Mouse (Mus musculus) midbrain, embryonic 16.5 days (tissue): ENCODE data around the gene Dgkk. TPM values are rescaled to one million over a fixed set of nuclear protein-coding genes. Genes with fewer than 3 reads are reported as not detected.
A peak's percentile ranks its signal among the peaks of the same experiment; 100 is the strongest.
"Not testable (repeated sequence)": the region's sequence is repeated elsewhere in the genome, so short reads cannot be mapped to it uniquely, and the experiment has no call there.

ENCODE experiments used
- ATAC-seq: fragments of 200-750 bp; cut with Nextera tagmentation; 2 replicates; pipeline ENCODE4 v1.8.0; 2017; ENCODE audit warnings: moderate TSS enrichment
- H3K27ac ChIP-seq: fragments of 300-500 bp; sonication (generic); 2 replicates; pipeline ENCODE4 v1.5.1; 2014; ENCODE audit warnings: mild to moderate bottlenecking, low read length, mixed read lengths
- H3K27me3 ChIP-seq: fragments of 300-500 bp; sonication (generic); 2 replicates; pipeline ENCODE4 v1.6.1; 2014; ENCODE audit warnings: low read depth, low read length, mixed read lengths; ENCODE audit not compliant: control insufficient read depth, insufficient read depth
- H3K36me3 ChIP-seq: fragments of 300-500 bp; sonication (generic); 2 replicates; pipeline ENCODE4 v1.6.1; 2014; ENCODE audit warnings: mild to moderate bottlenecking, low read length, moderate library complexity, mixed read lengths; ENCODE audit not compliant: control insufficient read depth, insufficient read depth
- H3K4me1 ChIP-seq: fragments of 300-500 bp; sonication (generic); 2 replicates; pipeline ENCODE4 v1.6.1; 2014; ENCODE audit warnings: mild to moderate bottlenecking, low read length, mixed read lengths; ENCODE audit not compliant: control insufficient read depth, insufficient read depth
- H3K4me2 ChIP-seq: fragments of 300-500 bp; sonication (generic); 2 replicates; pipeline ENCODE4 v1.6.1; 2014; ENCODE audit warnings: mild to moderate bottlenecking, low read length, mixed read lengths
- H3K4me3 ChIP-seq: fragments of 300-500 bp; sonication (generic); 2 replicates; pipeline ENCODE4 v1.5.1; 2014; ENCODE audit warnings: low read depth, mild to moderate bottlenecking, low read length, moderate library complexity, mixed read lengths
- H3K9ac ChIP-seq: fragments of 300-500 bp; sonication (generic); 2 replicates; pipeline ENCODE4 v1.6.1; 2014; ENCODE audit warnings: low read depth, low read length, mixed read lengths
- H3K9me3 ChIP-seq: fragments of 300-500 bp; sonication (generic); replicated peaks from 2 replicates; pipeline ENCODE4 v1.6.1; 2014; ENCODE audit warnings: mild to moderate bottlenecking, low read length, mixed read lengths; ENCODE audit not compliant: control insufficient read depth, poor library complexity, severe bottlenecking
- WGBS: fragments of 180-500 bp; shearing (Covaris S2); extraction: QIAGEN DNeasy Blood & Tissue Kit; methylation state at CpG from one replicate; pipeline ENCODE4 v1.1.7; 2014; 5-methylcytosine and 5-hydroxymethylcytosine counted together
- polyA plus RNA-seq: library from polyadenylated mRNA; unstranded; fragments of >200 nt; fragmentation: Nextera tagmentation; extraction: Ambion mirVana; gene quantifications from 2 replicates; pipeline ENCODE4 v1.2.1, GENCODE M21; 2015

Gene Dgkk
- 2.0 and 2.7 TPM in 2 replicates for polyA plus RNA-seq

- H3K27me3 ChIP-seq, H3K4me1 ChIP-seq, H3K27ac ChIP-seq, H3K36me3 ChIP-seq, H3K9me3 ChIP-seq, ATAC-seq, H3K9ac ChIP-seq: not testable (repeated sequence)
- Histone ChIP-seq H3K4me3 (peak within 1 kb of the TSS; percentile 42), H3K4me2 (peak within 1 kb of the TSS; percentile 65)
- 30% methylated on average over 19 of the region's 30 CpGs for WGBS
Measured at GRCm38 (mm10) chrX:6779006-6779405, at the start of gene Dgkk. Gene Dgkk, plus strand, starts transcription at chrX:6779306.

- peak; percentile 64; the same call in 1 of the 2 replicates for ATAC-seq
- Histone ChIP-seq H3K4me1 (0 out of 2 replicates have a peak, but pooled peaks cover 2% of the 10 kb centered on the region), H3K4me2 (no peak overlapping the region), H3K4me3 (no peak overlapping the region), H3K36me3 (no peaks in the 10 kb centered on the region), H3K9me3 (no peaks in the 10 kb centered on the region), H3K27ac (no peak overlapping the region; the same call in 1 of the 2 replicates), H3K27me3 (no peaks in the 10 kb centered on the region), H3K9ac (no peak overlapping the region)
- 33% methylated on average over 3 of the region's 3 CpGs for WGBS
Measured at GRCm38 (mm10) chrX:6733998-6734397, 45.1 kb upstream of the Dgkk start.

GRCm38 (mm10) chrX:6750714-6751113 is 28.4 kb upstream of the Dgkk start:
- 54% methylated on average over 1 of the region's 1 CpGs for WGBS
- Histone ChIP-seq H3K4me1 (no peaks in the 10 kb centered on the region), H3K9ac (no peak overlapping the region), H3K27me3 (no peaks in the 10 kb centered on the region), H3K27ac (no peak overlapping the region), H3K36me3 (no peaks in the 10 kb centered on the region), H3K9me3 (no peaks in the 10 kb centered on the region), H3K4me3 (no peak overlapping the region), H3K4me2 (no peak overlapping the region)
- ATAC-seq: no peak

- WGBS: 33% methylated on average over 6 of the region's 6 CpGs
- peak; percentile 66 for ATAC-seq
Measured at GRCm38 (mm10) chrX:6751549-6752047, 27.5 kb upstream of the Dgkk start.

GRCm38 (mm10) chrX:6777489-6778249 is 1.4 kb upstream of the Dgkk start:
- H3K36me3 ChIP-seq: no peaks in the 10 kb centered on the region
- H3K4me2 ChIP-seq: peak overlapping the region; percentile 65
- ATAC-seq: peak; percentile 65; the same call in 1 of the 2 replicates
- H3K9me3 ChIP-seq: no peaks in the 10 kb centered on the region
- H3K9ac ChIP-seq: 0 out of 2 replicates have a peak overlapping the region, but pooled peaks have one; percentile 20
- WGBS: 18% methylated on average over 13 of the region's 13 CpGs
- no peaks in the 10 kb centered on the region; the same call in 1 of the 2 replicates for H3K27me3 ChIP-seq
- peak overlapping the region; percentile 42 for H3K4me3 ChIP-seq
- peaks cover 3% of the 10 kb centered on the region; the same call in 1 of the 2 replicates for H3K4me1 ChIP-seq
- no peak overlapping the region for H3K27ac ChIP-seq

More at GRCm38 (mm10) chrX:6751549-6752047, 27.5 kb upstream of the Dgkk start:
- Histone ChIP-seq H3K9ac (no peak overlapping the region), H3K9me3 (no peaks in the 10 kb centered on the region), H3K4me1 (no peaks in the 10 kb centered on the region), H3K27ac (no peak overlapping the region), H3K4me2 (no peak overlapping the region), H3K27me3 (no peaks in the 10 kb centered on the region), H3K4me3 (no peak overlapping the region), H3K36me3 (no peaks in the 10 kb centered on the region)

GRCm38 (mm10) chrX:6778250-6778637 is 862 bp upstream of the Dgkk start:
- 9% methylated on average over 23 of the region's 24 CpGs for WGBS
- no peak overlapping the region for H3K27ac ChIP-seq
- H3K4me1 ChIP-seq: peaks cover 3% of the 10 kb centered on the region; the same call in 1 of the 2 replicates
- H3K4me3 ChIP-seq: peak overlapping the region; percentile 42
- H3K9ac ChIP-seq: no peak overlapping the region
- H3K36me3 ChIP-seq: no peaks in the 10 kb centered on the region
- peak overlapping the region; percentile 65 for H3K4me2 ChIP-seq
- no peaks in the 10 kb centered on the region; the same call in 1 of the 2 replicates for H3K27me3 ChIP-seq
- H3K9me3 ChIP-seq: no peaks in the 10 kb centered on the region
- peak; percentile 91 for ATAC-seq

- no peaks in the 10 kb centered on the region for H3K9me3 ChIP-seq
- peak overlapping the region; percentile 32 for H3K4me3 ChIP-seq
- H3K4me2 ChIP-seq: peak overlapping the region; percentile 55
- no peak overlapping the region for H3K9ac ChIP-seq
- H3K4me1 ChIP-seq: peaks cover 3% of the 10 kb centered on the region; the same call in 1 of the 2 replicates
- WGBS: 23% methylated on average over 15 of the region's 16 CpGs
- H3K36me3 ChIP-seq: no peaks in the 10 kb centered on the region
- peak; percentile 65 for ATAC-seq
- H3K27me3 ChIP-seq: no peaks in the 10 kb centered on the region; the same call in 1 of the 2 replicates
- H3K27ac ChIP-seq: no peak overlapping the region
Measured at GRCm38 (mm10) chrX:6779969-6780539, 948 bp downstream of the Dgkk start.

GRCm38 (mm10) chrX:6832553-6832952 is 53.4 kb downstream of the Dgkk start:
- Histone ChIP-seq H3K9me3 (no peaks in the 10 kb centered on the region), H3K4me1 (no peaks in the 10 kb centered on the region), H3K27me3 (no peaks in the 10 kb centered on the region), H3K4me2 (no peak overlapping the region), H3K36me3 (no peaks in the 10 kb centered on the region), H3K4me3 (no peak overlapping the region), H3K27ac (no peak overlapping the region), H3K9ac (no peak overlapping the region)
- 55% methylated on average over 2 of the region's 2 CpGs for WGBS
- ATAC-seq: no peak

- H3K4me3 ChIP-seq: no peak overlapping the region
- H3K9me3 ChIP-seq: no peaks in the 10 kb centered on the region
Measured at GRCm38 (mm10) chrX:6853466-6853865, 74.4 kb downstream of the Dgkk start.

More at GRCm38 (mm10) chrX:6853466-6853865, 74.4 kb downstream of the Dgkk start:
- WGBS: 45% methylated on average over 3 of the region's 3 CpGs
- no peak overlapping the region for H3K9ac ChIP-seq
- H3K4me1 ChIP-seq: no peaks in the 10 kb centered on the region
- no peak overlapping the region for H3K4me2 ChIP-seq
- no peaks in the 10 kb centered on the region for H3K27me3 ChIP-seq
- no peaks in the 10 kb centered on the region for H3K36me3 ChIP-seq
- ATAC-seq: no peak
- no peak overlapping the region for H3K27ac ChIP-seq
